Mouse (Mus musculus): ENCODE results near the gene Gpr108. TPM values are rescaled to one million over a fixed set of nuclear protein-coding genes. Genes with fewer than 3 reads are reported as not detected.

Gene Gpr108
- polyA plus RNA-seq, 1 experiment, result 14.2 TPM

- H3K9me3 ChIP-seq (replicated peaks; ENCODE audit: control insufficient read depth, insufficient read depth, low read length, poor library complexity, severe bottlenecking), result no peaks in the 10 kb centered on the region
- H3K27ac ChIP-seq (ENCODE audit: insufficient read depth, low read length), result no peak overlapping the region
- H3K4me1 ChIP-seq (ENCODE audit: control insufficient read depth, insufficient read depth, low read length), result no peaks in the 10 kb centered on the region
- no peaks in the 10 kb centered on the region for H3K27me3 ChIP-seq (ENCODE audit: control insufficient read depth, insufficient read depth, low read length, poor library complexity, severe bottlenecking)
- TF ChIP-seq EP300 (IDR thresholded peaks at IDR 0.05; ENCODE audit: insufficient read depth, low read depth, low read length) (0 out of 2 replicates have a peak, but pooled peaks have one; percentile 10), POLR2A (IDR thresholded peaks at IDR 0.05; ENCODE audit: insufficient read depth, low read length) (no peak), CTCF (IDR thresholded peaks at IDR 0.05; ENCODE audit: low read depth, low read length) (peak; percentile 76)
- no peaks in the 10 kb centered on the region for H3K36me3 ChIP-seq (ENCODE audit: control insufficient read depth, insufficient read depth, low read length, poor library complexity, severe bottlenecking)
- H3K9ac ChIP-seq (ENCODE audit: low read depth, poor library complexity, severe bottlenecking), result no peak overlapping the region
- H3K4me3 ChIP-seq (ENCODE audit: low read depth, low read length), result no peak overlapping the region
Measured at GRCm38 (mm10) chr17:57219167-57219883, 28.9 kb downstream of the Gpr108 start.

- H3K27ac ChIP-seq (ENCODE audit: insufficient read depth, low read length), result no peak overlapping the region
- H3K36me3 ChIP-seq (ENCODE audit: control insufficient read depth, insufficient read depth, low read length, poor library complexity, severe bottlenecking), result no peaks in the 10 kb centered on the region
- H3K4me3 ChIP-seq (ENCODE audit: low read depth, low read length), result no peak overlapping the region
- TF ChIP-seq POLR2A (IDR thresholded peaks at IDR 0.05; ENCODE audit: insufficient read depth, low read length) (no peak), CTCF (IDR thresholded peaks at IDR 0.05; ENCODE audit: low read depth, low read length) (no peak), EP300 (IDR thresholded peaks at IDR 0.05; ENCODE audit: insufficient read depth, low read depth, low read length) (no peak)
- no peaks in the 10 kb centered on the region for H3K4me1 ChIP-seq (ENCODE audit: control insufficient read depth, insufficient read depth, low read length)
- H3K9me3 ChIP-seq (replicated peaks; ENCODE audit: control insufficient read depth, insufficient read depth, low read length, poor library complexity, severe bottlenecking), result no peaks in the 10 kb centered on the region
- H3K27me3 ChIP-seq (ENCODE audit: control insufficient read depth, insufficient read depth, low read length, poor library complexity, severe bottlenecking), result no peaks in the 10 kb centered on the region
- H3K9ac ChIP-seq (ENCODE audit: low read depth, poor library complexity, severe bottlenecking), result no peak overlapping the region
Measured at GRCm38 (mm10) chr17:57218335-57218900, 29.8 kb downstream of the Gpr108 start.

GRCm38 (mm10) chr17:57214676-57215387 lies 33.4 kb downstream of the Gpr108 start:
- H3K36me3 ChIP-seq (ENCODE audit: control insufficient read depth, insufficient read depth, low read length, poor library complexity, severe bottlenecking), result no peaks in the 10 kb centered on the region
- TF ChIP-seq CTCF (IDR thresholded peaks at IDR 0.05; ENCODE audit: low read depth, low read length), result no peak
- TF ChIP-seq EP300 (IDR thresholded peaks at IDR 0.05; ENCODE audit: insufficient read depth, low read depth, low read length), result no peak
- TF ChIP-seq POLR2A (IDR thresholded peaks at IDR 0.05; ENCODE audit: insufficient read depth, low read length), result no peak
- no peaks in the 10 kb centered on the region for H3K4me1 ChIP-seq (ENCODE audit: control insufficient read depth, insufficient read depth, low read length)
- H3K4me3 ChIP-seq (ENCODE audit: low read depth, low read length), result no peak overlapping the region
- H3K9ac ChIP-seq (ENCODE audit: low read depth, poor library complexity, severe bottlenecking), result no peak overlapping the region
- no peaks in the 10 kb centered on the region for H3K27me3 ChIP-seq (ENCODE audit: control insufficient read depth, insufficient read depth, low read length, poor library complexity, severe bottlenecking)
- no peak overlapping the region for H3K27ac ChIP-seq (ENCODE audit: insufficient read depth, low read length)
- H3K9me3 ChIP-seq (replicated peaks; ENCODE audit: control insufficient read depth, insufficient read depth, low read length, poor library complexity, severe bottlenecking), result no peaks in the 10 kb centered on the region

GRCm38 (mm10) chr17:57211501-57211900 lies 36.7 kb downstream of the Gpr108 start:
- TF ChIP-seq CTCF (IDR thresholded peaks at IDR 0.05; ENCODE audit: low read depth, low read length) (no peak), EP300 (IDR thresholded peaks at IDR 0.05; ENCODE audit: insufficient read depth, low read depth, low read length) (no peak), POLR2A (IDR thresholded peaks at IDR 0.05; ENCODE audit: insufficient read depth, low read length) (no peak)
- no peak overlapping the region for H3K27ac ChIP-seq (ENCODE audit: insufficient read depth, low read length)
- no peak overlapping the region for H3K9ac ChIP-seq (ENCODE audit: low read depth, poor library complexity, severe bottlenecking)
- no peaks in the 10 kb centered on the region for H3K36me3 ChIP-seq (ENCODE audit: control insufficient read depth, insufficient read depth, low read length, poor library complexity, severe bottlenecking)
- no peaks in the 10 kb centered on the region for H3K4me1 ChIP-seq (ENCODE audit: control insufficient read depth, insufficient read depth, low read length)
- H3K4me3 ChIP-seq (ENCODE audit: low read depth, low read length), result no peak overlapping the region
- no peaks in the 10 kb centered on the region for H3K27me3 ChIP-seq (ENCODE audit: control insufficient read depth, insufficient read depth, low read length, poor library complexity, severe bottlenecking)
- H3K9me3 ChIP-seq (replicated peaks; ENCODE audit: control insufficient read depth, insufficient read depth, low read length, poor library complexity, severe bottlenecking), result no peaks in the 10 kb centered on the region

- H3K27ac ChIP-seq (ENCODE audit: insufficient read depth, low read length), result no peak overlapping the region
- no peaks in the 10 kb centered on the region for H3K9me3 ChIP-seq (replicated peaks; ENCODE audit: control insufficient read depth, insufficient read depth, low read length, poor library complexity, severe bottlenecking)
- no peak overlapping the region for H3K9ac ChIP-seq (ENCODE audit: low read depth, poor library complexity, severe bottlenecking)
- no peaks in the 10 kb centered on the region for H3K4me1 ChIP-seq (ENCODE audit: control insufficient read depth, insufficient read depth, low read length)
- TF ChIP-seq POLR2A (IDR thresholded peaks at IDR 0.05; ENCODE audit: insufficient read depth, low read length), result no peak
- H3K36me3 ChIP-seq (ENCODE audit: control insufficient read depth, insufficient read depth, low read length, poor library complexity, severe bottlenecking), result no peaks in the 10 kb centered on the region
- no peak overlapping the region for H3K4me3 ChIP-seq (ENCODE audit: low read depth, low read length)
- H3K27me3 ChIP-seq (ENCODE audit: control insufficient read depth, insufficient read depth, low read length, poor library complexity, severe bottlenecking), result no peaks in the 10 kb centered on the region
Measured at GRCm38 (mm10) chr17:57209330-57209729, 38.9 kb downstream of the Gpr108 start.

GRCm38 (mm10) chr17:57207938-57208337 lies 40.3 kb downstream of the Gpr108 start:
- no peak overlapping the region for H3K9ac ChIP-seq (ENCODE audit: low read depth, poor library complexity, severe bottlenecking)
- no peaks in the 10 kb centered on the region for H3K4me1 ChIP-seq (ENCODE audit: control insufficient read depth, insufficient read depth, low read length)
- no peak overlapping the region for H3K4me3 ChIP-seq (ENCODE audit: low read depth, low read length)
- no peaks in the 10 kb centered on the region for H3K36me3 ChIP-seq (ENCODE audit: control insufficient read depth, insufficient read depth, low read length, poor library complexity, severe bottlenecking)
- H3K9me3 ChIP-seq (replicated peaks; ENCODE audit: control insufficient read depth, insufficient read depth, low read length, poor library complexity, severe bottlenecking), result no peaks in the 10 kb centered on the region
- no peak overlapping the region for H3K27ac ChIP-seq (ENCODE audit: insufficient read depth, low read length)
- TF ChIP-seq CTCF (IDR thresholded peaks at IDR 0.05; ENCODE audit: low read depth, low read length) (no peak), EP300 (IDR thresholded peaks at IDR 0.05; ENCODE audit: insufficient read depth, low read depth, low read length) (no peak), POLR2A (IDR thresholded peaks at IDR 0.05; ENCODE audit: insufficient read depth, low read length) (no peak)
- H3K27me3 ChIP-seq (ENCODE audit: control insufficient read depth, insufficient read depth, low read length, poor library complexity, severe bottlenecking), result no peaks in the 10 kb centered on the region

Measured in ES-Bruce4 (cell line).